Mouse (Mus musculus): ENCODE measurements at regions not wholly inside any gene's neighbourhood (a gene's known extent, or its start where the extent isn't known, plus 50 kb on each side); places are given as distances from the start of the nearest gene placed in this dataset.
"Not testable (repeated sequence)": the region's sequence is repeated elsewhere in the genome, so short reads cannot be mapped to it uniquely, and the experiment has no call there.

GRCm38 (mm10) chr7:138454498-138455225, 57.1 kb upstream of the Tcerg1l start:
- ATAC-seq (ENCODE audit: low read depth): not testable (repeated sequence)
- WGBS (ENCODE audit: insufficient replicate concordance): 47% methylated on average over 14 of the region's 14 CpGs

GRCm38 (mm10) chr7:138451321-138451720, 53.8 kb upstream of the Tcerg1l start:
- H3K9ac ChIP-seq: no peak overlapping the region
- ATAC-seq (ENCODE audit: low read depth): no peak
- no peaks in the 10 kb centered on the region for H3K27me3 ChIP-seq
- no peaks in the 10 kb centered on the region for H3K9me3 ChIP-seq (replicated peaks)
- no peaks in the 10 kb centered on the region for H3K4me1 ChIP-seq (replicated peaks)
- H3K27ac ChIP-seq: no peak overlapping the region
- H3K4me3 ChIP-seq (replicated peaks): no peak overlapping the region
- DNase-seq: no peak
- H3K36me3 ChIP-seq: no peaks in the 10 kb centered on the region
- H3K4me2 ChIP-seq: no peak overlapping the region

More at GRCm38 (mm10) chr7:138454498-138455225, 57.1 kb upstream of the Tcerg1l start:
- not testable (repeated sequence) for H3K4me1 ChIP-seq (replicated peaks); DNase-seq; H3K9ac ChIP-seq; H3K27ac ChIP-seq; H3K4me2 ChIP-seq; H3K27me3 ChIP-seq; H3K9me3 ChIP-seq (replicated peaks); H3K4me3 ChIP-seq (replicated peaks); H3K36me3 ChIP-seq

GRCm38 (mm10) chr7:138448519-138448918, 51.0 kb upstream of the Tcerg1l start:
- 68% methylated on average over 7 of the region's 7 CpGs for WGBS (ENCODE audit: insufficient replicate concordance)
- H3K9me3 ChIP-seq (replicated peaks): no peaks in the 10 kb centered on the region
- no peak for DNase-seq

More at GRCm38 (mm10) chr7:138448519-138448918, 51.0 kb upstream of the Tcerg1l start:
- ATAC-seq (ENCODE audit: low read depth): no peak
- no peak overlapping the region for H3K4me3 ChIP-seq (replicated peaks)
- no peak overlapping the region for H3K4me2 ChIP-seq
- H3K36me3 ChIP-seq: no peaks in the 10 kb centered on the region
- no peaks in the 10 kb centered on the region for H3K27me3 ChIP-seq
- H3K27ac ChIP-seq: no peak overlapping the region
- no peaks in the 10 kb centered on the region for H3K4me1 ChIP-seq (replicated peaks)
- no peak overlapping the region for H3K9ac ChIP-seq

All from liver, embryonic 13.5 days (tissue).